Mouse (Mus musculus): ENCODE results near the gene Bhlha15.

Gene Bhlha15

GRCm38 (mm10) chr5:144191026-144191425 lies 940 bp downstream of the Bhlha15 start:
- DNase-seq, result no peak

GRCm38 (mm10) chr5:144192673-144193072 lies 2.6 kb downstream of the Bhlha15 start:
- peak; percentile 28 for DNase-seq

- DNase-seq, result no peak
These were observed 4.3 kb downstream of the Bhlha15 start for GRCm38 (mm10) chr5:144194416-144194815.

- DNase-seq, result no peak
These were observed 5.5 kb downstream of the Bhlha15 start for GRCm38 (mm10) chr5:144195567-144195966.

- no peak for DNase-seq
These were observed 10.5 kb downstream of the Bhlha15 start for GRCm38 (mm10) chr5:144200616-144201015.

GRCm38 (mm10) chr5:144202430-144202829 lies 12.3 kb downstream of the Bhlha15 start:
- no peak for DNase-seq

- DNase-seq, result no peak
These were observed 13.4 kb downstream of the Bhlha15 start for GRCm38 (mm10) chr5:144203398-144203959.

- DNase-seq, result no peak
These were observed 14.2 kb downstream of the Bhlha15 start for GRCm38 (mm10) chr5:144204303-144204702.

GRCm38 (mm10) chr5:144204911-144205310 lies 14.8 kb downstream of the Bhlha15 start:
- no peak for DNase-seq

- DNase-seq, result no peak
These were observed 16.0 kb downstream of the Bhlha15 start for GRCm38 (mm10) chr5:144206069-144206468.

GRCm38 (mm10) chr5:144207478-144207877 lies 17.4 kb downstream of the Bhlha15 start:
- DNase-seq, result peak; percentile 64

GRCm38 (mm10) chr5:144214453-144214852 lies 24.4 kb downstream of the Bhlha15 start:
- DNase-seq, result peak; percentile 73

GRCm38 (mm10) chr5:144215992-144216391 lies 25.9 kb downstream of the Bhlha15 start:
- no peak for DNase-seq

- DNase-seq, result no peak
These were observed 28.0 kb downstream of the Bhlha15 start for GRCm38 (mm10) chr5:144218061-144218460.

- peak; percentile 52 for DNase-seq
These were observed 29.2 kb downstream of the Bhlha15 start for GRCm38 (mm10) chr5:144219306-144219705.

GRCm38 (mm10) chr5:144219936-144220335 lies 29.9 kb downstream of the Bhlha15 start:
- no peak for DNase-seq

- peak; percentile 78 for DNase-seq
These were observed 31.2 kb downstream of the Bhlha15 start for GRCm38 (mm10) chr5:144221305-144221704.

- peak; percentile 79 for DNase-seq
These were observed 32.9 kb downstream of the Bhlha15 start for GRCm38 (mm10) chr5:144222811-144223502.

- peak; percentile 98 for DNase-seq
These were observed 33.4 kb downstream of the Bhlha15 start, which contains the start of gene Tecpr1 for GRCm38 (mm10) chr5:144223503-144223862. TSS of gene Tecpr1 (minus strand) at chr5:144223615.

- no peak for DNase-seq
These were observed 34.1 kb downstream of the Bhlha15 start for GRCm38 (mm10) chr5:144223899-144224816.

- no peak for DNase-seq
These were observed 36.1 kb downstream of the Bhlha15 start for GRCm38 (mm10) chr5:144226220-144226619.

- DNase-seq, result no peak
These were observed 40.1 kb downstream of the Bhlha15 start for GRCm38 (mm10) chr5:144230216-144230615.

GRCm38 (mm10) chr5:144231410-144231809 lies 41.3 kb downstream of the Bhlha15 start:
- DNase-seq, result peak; percentile 64

GRCm38 (mm10) chr5:144232531-144232930 lies 42.4 kb downstream of the Bhlha15 start:
- DNase-seq, result no peak

Data from lung, postnatal 36 days (tissue).